Mouse (Mus musculus): Measurements from ENCODE around the gene Gm9918. TPM values are rescaled to one million over a fixed set of nuclear protein-coding genes. Genes with fewer than 3 reads are reported as not detected.

Gene Gm9918
- polyA plus RNA-seq, 1 experiment from 2014 or later: 0.14 TPM

Other genes with a start within 250 kb of the Gm9918 start
- 263 and 305 TPM in 2 replicates for gene Krt18, start 242.4 kb upstream of the Gm9918 start, polyA plus RNA-seq (2015; fragmentation: Nextera tagmentation; extraction: Ambion mirVana)
- gene Eif4b, start 196.8 kb upstream of the Gm9918 start, polyA plus RNA-seq (2015; fragmentation: Nextera tagmentation; extraction: Ambion mirVana): 122 and 124 TPM in 2 replicates
- 28.2 and 31.8 TPM in 2 replicates for gene Tns2, start 170.2 kb upstream of the Gm9918 start, polyA plus RNA-seq (2015; fragmentation: Nextera tagmentation; extraction: Ambion mirVana)
- gene Spryd3, start 134.3 kb upstream of the Gm9918 start, polyA plus RNA-seq (2015; fragmentation: Nextera tagmentation; extraction: Ambion mirVana): 20.7 and 24.3 TPM in 2 replicates
- gene Igfbp6, start 126.2 kb upstream of the Gm9918 start, polyA plus RNA-seq (2015; fragmentation: Nextera tagmentation; extraction: Ambion mirVana): 10.9 and 12.7 TPM in 2 replicates
- 12.0 and 14.3 TPM in 2 replicates for gene Soat2, start 120.0 kb upstream of the Gm9918 start, polyA plus RNA-seq (2015; fragmentation: Nextera tagmentation; extraction: Ambion mirVana)
- gene Zfp740, start 67.3 kb upstream of the Gm9918 start, polyA plus RNA-seq (2015; fragmentation: Nextera tagmentation; extraction: Ambion mirVana): 41.3 and 44.1 TPM in 2 replicates
- 45.8 and 49.3 TPM in 2 replicates for gene Csad, start 65.8 kb upstream of the Gm9918 start, polyA plus RNA-seq (2015; fragmentation: Nextera tagmentation; extraction: Ambion mirVana)
- gene Itgb7, start 38.6 kb upstream of the Gm9918 start, polyA plus RNA-seq (2015; fragmentation: Nextera tagmentation; extraction: Ambion mirVana): 10.8 and 12.9 TPM in 2 replicates
- 15.8 and 16.5 TPM in 2 replicates for gene Rarg, start 13.0 kb upstream of the Gm9918 start, polyA plus RNA-seq (2015; fragmentation: Nextera tagmentation; extraction: Ambion mirVana)
- 66.2 and 67.9 TPM in 2 replicates for gene Mfsd5, start 8.9 kb downstream of the Gm9918 start, polyA plus RNA-seq (2015; fragmentation: Nextera tagmentation; extraction: Ambion mirVana)
- 18.3 and 19.7 TPM in 2 replicates for gene Espl1, start 25.7 kb downstream of the Gm9918 start, polyA plus RNA-seq (2015; fragmentation: Nextera tagmentation; extraction: Ambion mirVana)
- 306 and 309 TPM in 2 replicates for gene Pfdn5, start 55.6 kb downstream of the Gm9918 start, polyA plus RNA-seq (2015; fragmentation: Nextera tagmentation; extraction: Ambion mirVana)
- gene Myg1, start 61.1 kb downstream of the Gm9918 start, polyA plus RNA-seq (2015; fragmentation: Nextera tagmentation; extraction: Ambion mirVana): 77.8 and 88.4 TPM in 2 replicates
- 58.2 and 62.7 TPM in 2 replicates for gene Aaas, start 80.2 kb downstream of the Gm9918 start, polyA plus RNA-seq (2015; fragmentation: Nextera tagmentation; extraction: Ambion mirVana)
- gene Sp7, start 96.6 kb downstream of the Gm9918 start, polyA plus RNA-seq (2015; fragmentation: Nextera tagmentation; extraction: Ambion mirVana): 0.59 and 0.68 TPM in 2 replicates
- 9.0 and 9.6 TPM in 2 replicates for gene Sp1, start 135.6 kb downstream of the Gm9918 start, polyA plus RNA-seq (2015; fragmentation: Nextera tagmentation; extraction: Ambion mirVana)
- 0.54 and 1.2 TPM in 2 replicates for gene Amhr2, start 174.8 kb downstream of the Gm9918 start, polyA plus RNA-seq (2015; fragmentation: Nextera tagmentation; extraction: Ambion mirVana)
- gene Prr13, start 188.5 kb downstream of the Gm9918 start, polyA plus RNA-seq (2015; fragmentation: Nextera tagmentation; extraction: Ambion mirVana): 140 and 141 TPM in 2 replicates
- gene Pcbp2, start 200.0 kb downstream of the Gm9918 start, polyA plus RNA-seq (2015; fragmentation: Nextera tagmentation; extraction: Ambion mirVana): 178 and 182 TPM in 2 replicates
- gene Gm10337, start 233.2 kb downstream of the Gm9918 start, polyA plus RNA-seq (2015; fragmentation: Nextera tagmentation; extraction: Ambion mirVana): 5.4 TPM in 1 of 2 replicates, not detected in the other
- 10.8 and 11.0 TPM in 2 replicates for gene Map3k12, start 246.5 kb downstream of the Gm9918 start, polyA plus RNA-seq (2015; fragmentation: Nextera tagmentation; extraction: Ambion mirVana)
- 94.1 and 101 TPM in 2 replicates for gene Tarbp2, start 247.6 kb downstream of the Gm9918 start, polyA plus RNA-seq (2015; fragmentation: Nextera tagmentation; extraction: Ambion mirVana)